Mouse (Mus musculus): ENCODE results near the gene Slc27a3. TPM values are rescaled to one million over a fixed set of nuclear protein-coding genes. Genes with fewer than 3 reads are reported as not detected.
A peak's percentile ranks its signal among the peaks of the same experiment; 100 is the strongest.

Gene Slc27a3
- polyA plus RNA-seq, 1 experiment, result 10.4 TPM

DNA sequence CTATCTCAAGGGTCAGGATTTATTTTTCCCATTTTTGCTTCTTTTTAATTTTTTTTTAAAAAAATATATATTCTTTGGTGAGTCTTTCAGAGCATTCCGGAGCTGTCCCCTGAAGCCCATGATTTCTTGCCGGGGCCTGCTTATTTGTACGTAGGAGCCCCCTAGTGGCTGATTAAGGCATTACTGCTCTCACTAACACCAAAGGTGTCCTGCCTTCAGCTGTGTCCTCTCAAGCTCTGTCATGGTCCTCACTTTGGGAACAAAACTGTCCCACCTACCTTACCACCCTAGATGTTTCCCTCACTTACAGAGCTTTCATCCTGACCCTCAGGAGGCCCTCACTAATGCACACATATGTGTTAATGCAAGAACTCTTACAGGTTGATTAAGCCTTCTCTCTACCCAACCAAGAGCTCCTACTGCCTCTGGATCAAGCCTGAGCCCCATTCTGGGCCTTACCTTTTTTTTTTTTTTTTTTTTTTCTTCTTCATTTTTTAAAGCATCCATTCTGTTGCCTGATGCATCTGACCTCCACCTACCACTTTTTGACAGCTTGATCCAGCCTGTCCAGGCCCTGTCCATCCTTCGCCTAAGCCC lies 16.2 kb downstream of the Slc27a3 start:
- H3K36me3 ChIP-seq (ENCODE audit: control insufficient read depth, insufficient read depth, low read length), result no peaks in the 10 kb centered on the region
- no peak for TF ChIP-seq POLR2A (IDR thresholded peaks at IDR 0.05; ENCODE audit: low read depth, low read length)
- peak; percentile 59; the same call in 1 of the 2 replicates for TF ChIP-seq CTCF (IDR thresholded peaks at IDR 0.05; ENCODE audit: extremely low read depth, insufficient read depth, insufficient read length, insufficient replicate concordance)
- 23% methylated on average over 4 of the region's 4 CpGs for WGBS
- DNase-seq (ENCODE audit: low read depth in 1 of 2, low spot score in 2 of 2), result peak; percentile 69 to 79
- H3K4me1 ChIP-seq (ENCODE audit: control insufficient read depth, insufficient read depth, insufficient read length), result no peaks in the 10 kb centered on the region
- no peaks in the 10 kb centered on the region for H3K27me3 ChIP-seq (ENCODE audit: control insufficient read depth, insufficient read depth, low read length)
- H3K4me3 ChIP-seq (ENCODE audit: extremely low read depth, insufficient read depth, insufficient read length), result no peak overlapping the region
- H3K27ac ChIP-seq (ENCODE audit: insufficient read depth, low read length), result no peak overlapping the region

DNA sequence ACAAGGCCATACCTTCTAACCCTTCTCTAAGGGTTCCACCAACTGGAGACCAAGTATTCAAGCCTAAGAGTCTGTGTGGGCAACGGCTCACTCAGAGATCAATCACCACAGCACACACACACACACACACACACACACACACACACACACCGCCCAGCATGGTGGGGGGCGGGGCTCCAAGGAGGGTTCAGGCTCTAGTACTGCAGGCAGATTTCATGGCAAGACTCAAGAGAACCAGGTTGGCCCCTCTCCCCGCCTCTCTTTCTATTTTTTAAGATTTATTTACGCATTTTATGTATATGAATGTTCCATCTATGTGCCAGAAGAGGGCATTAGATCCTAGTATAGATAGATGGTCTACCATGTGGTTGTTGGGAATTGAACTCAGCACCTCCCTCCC lies 16.9 kb downstream of the Slc27a3 start:
- Histone ChIP-seq H3K27me3 (ENCODE audit: control insufficient read depth, insufficient read depth, low read length) (no peaks in the 10 kb centered on the region), H3K36me3 (ENCODE audit: control insufficient read depth, insufficient read depth, low read length) (no peaks in the 10 kb centered on the region), H3K4me3 (ENCODE audit: extremely low read depth, insufficient read depth, insufficient read length) (no peak overlapping the region), H3K27ac (ENCODE audit: insufficient read depth, low read length) (no peak overlapping the region), H3K4me1 (ENCODE audit: control insufficient read depth, insufficient read depth, insufficient read length) (no peaks in the 10 kb centered on the region)
- DNase-seq (ENCODE audit: low read depth in 1 of 2, low spot score in 2 of 2), result no peak
- TF ChIP-seq CTCF (IDR thresholded peaks at IDR 0.05; ENCODE audit: extremely low read depth, insufficient read depth, insufficient read length, insufficient replicate concordance) (no peak), POLR2A (IDR thresholded peaks at IDR 0.05; ENCODE audit: low read depth, low read length) (no peak)
- WGBS, result 55% methylated on average over 5 of the region's 5 CpGs

DNA sequence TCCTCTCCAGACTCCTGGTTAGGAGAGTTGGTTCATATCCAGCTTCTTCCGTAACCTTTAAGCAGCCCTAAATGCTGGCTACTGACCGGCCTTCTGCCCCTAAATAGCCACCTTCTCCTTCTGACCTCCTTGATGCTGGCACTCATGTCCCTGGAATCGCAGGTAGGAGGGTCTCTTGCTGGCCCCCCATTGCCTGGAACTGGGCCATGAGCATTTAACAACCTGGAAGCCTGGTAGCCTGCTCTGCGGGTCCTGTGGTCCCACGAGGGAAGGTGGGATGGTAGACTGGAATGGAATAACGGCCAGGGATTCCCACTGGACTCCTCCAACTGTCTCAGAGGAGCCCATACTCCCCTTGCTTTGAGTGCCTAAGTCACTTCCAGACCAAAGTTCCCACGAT lies 17.9 kb downstream of the Slc27a3 start:
- Histone ChIP-seq H3K4me3 (ENCODE audit: extremely low read depth, insufficient read depth, insufficient read length) (no peak overlapping the region), H3K36me3 (ENCODE audit: control insufficient read depth, insufficient read depth, low read length) (no peaks in the 10 kb centered on the region), H3K27me3 (ENCODE audit: control insufficient read depth, insufficient read depth, low read length) (no peaks in the 10 kb centered on the region), H3K27ac (ENCODE audit: insufficient read depth, low read length) (no peak overlapping the region), H3K4me1 (ENCODE audit: control insufficient read depth, insufficient read depth, insufficient read length) (no peaks in the 10 kb centered on the region)
- 78% methylated on average over 7 of the region's 7 CpGs for WGBS
- TF ChIP-seq POLR2A (IDR thresholded peaks at IDR 0.05; ENCODE audit: low read depth, low read length) (no peak), CTCF (IDR thresholded peaks at IDR 0.05; ENCODE audit: extremely low read depth, insufficient read depth, insufficient read length, insufficient replicate concordance) (no peak)
- no peak for DNase-seq (ENCODE audit: low read depth in 1 of 2, low spot score in 2 of 2)

DNA sequence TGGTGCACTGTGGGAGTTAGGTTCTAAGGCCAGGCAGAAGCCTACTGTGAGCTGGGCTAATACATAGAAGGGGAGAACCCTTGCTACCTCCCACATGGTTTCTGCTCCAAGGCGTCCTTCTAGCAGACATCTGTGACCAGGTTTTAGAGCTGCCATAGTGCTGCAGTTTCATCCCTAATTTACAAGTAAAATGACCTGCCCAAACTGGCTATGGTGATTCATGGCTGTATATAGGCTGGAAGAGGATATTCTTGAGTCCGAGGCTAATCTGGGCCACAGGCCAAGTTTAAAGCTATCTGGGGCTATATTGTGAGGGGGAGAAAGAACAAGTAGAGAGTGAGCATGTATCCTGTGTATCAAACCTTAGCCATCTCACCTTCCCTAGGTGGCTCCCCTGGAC lies 20.7 kb downstream of the Slc27a3 start:
- Histone ChIP-seq H3K36me3 (ENCODE audit: control insufficient read depth, insufficient read depth, low read length) (no peaks in the 10 kb centered on the region), H3K27me3 (ENCODE audit: control insufficient read depth, insufficient read depth, low read length) (no peaks in the 10 kb centered on the region), H3K4me3 (ENCODE audit: extremely low read depth, insufficient read depth, insufficient read length) (no peak overlapping the region), H3K27ac (ENCODE audit: insufficient read depth, low read length) (no peak overlapping the region), H3K4me1 (ENCODE audit: control insufficient read depth, insufficient read depth, insufficient read length) (no peaks in the 10 kb centered on the region)
- WGBS, result 72% methylated on average over 2 of the region's 2 CpGs
- DNase-seq (ENCODE audit: low read depth in 1 of 2, low spot score in 2 of 2), result no peak
- TF ChIP-seq CTCF (IDR thresholded peaks at IDR 0.05; ENCODE audit: extremely low read depth, insufficient read depth, insufficient read length, insufficient replicate concordance) (no peak), POLR2A (IDR thresholded peaks at IDR 0.05; ENCODE audit: low read depth, low read length) (no peak)

DNA sequence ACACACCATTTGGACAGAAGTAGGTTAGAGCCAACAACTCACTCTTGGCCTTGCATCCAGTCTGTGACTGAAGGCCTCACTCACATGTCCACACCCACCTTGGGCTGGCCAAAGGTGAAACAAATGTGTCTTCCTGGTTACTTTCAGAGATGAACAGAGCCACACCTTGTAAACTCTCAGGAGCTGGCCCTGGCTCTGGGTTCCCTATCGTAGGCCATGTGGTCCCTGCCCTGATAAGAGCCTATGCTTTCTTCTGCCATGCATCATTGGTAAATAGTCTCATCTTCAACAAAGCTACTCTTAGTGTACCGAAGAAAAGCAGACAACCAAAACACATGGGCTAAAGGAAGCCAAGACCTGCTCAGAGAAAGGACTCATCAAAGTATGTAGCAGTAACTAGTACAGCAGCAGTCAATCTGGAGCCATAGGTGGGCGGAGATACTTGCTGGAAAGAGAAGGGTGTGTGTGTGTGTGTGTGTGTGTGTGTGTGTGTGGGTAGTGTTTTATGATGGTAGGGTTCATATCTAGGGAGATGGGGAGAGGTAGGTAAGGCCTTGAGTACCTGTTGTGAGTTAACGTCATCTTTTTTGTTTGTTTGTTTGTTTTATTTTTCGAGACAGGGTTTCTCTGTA lies 22.6 kb downstream of the Slc27a3 start:
- H3K27ac ChIP-seq (ENCODE audit: insufficient read depth, low read length), result no peak overlapping the region

DNA sequence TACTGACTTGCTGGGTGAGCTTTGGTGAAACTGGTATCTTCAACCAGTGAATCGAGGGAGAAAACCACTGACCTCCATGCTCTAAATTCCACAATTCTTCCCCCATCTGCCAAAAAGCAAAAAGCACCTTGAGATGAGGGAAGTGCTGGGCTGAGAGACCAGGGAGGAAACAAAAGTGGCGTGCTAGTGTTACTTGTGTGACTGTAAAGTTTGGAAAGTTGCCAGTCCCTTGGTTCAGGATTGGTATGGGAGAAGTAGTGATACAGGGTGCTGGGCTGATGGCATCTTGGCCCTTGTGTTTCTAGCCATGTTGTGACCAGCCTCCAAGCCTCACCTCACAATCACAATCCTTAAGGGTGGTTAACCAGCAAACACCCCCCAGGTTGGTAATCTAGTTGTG lies 27.4 kb downstream of the Slc27a3 start:
- Histone ChIP-seq H3K27ac (ENCODE audit: insufficient read depth, low read length) (no peak overlapping the region), H3K4me3 (ENCODE audit: extremely low read depth, insufficient read depth, insufficient read length) (no peak overlapping the region), H3K27me3 (ENCODE audit: control insufficient read depth, insufficient read depth, low read length) (no peaks in the 10 kb centered on the region), H3K36me3 (ENCODE audit: control insufficient read depth, insufficient read depth, low read length) (peaks cover 6% of the 10 kb centered on the region), H3K4me1 (ENCODE audit: control insufficient read depth, insufficient read depth, insufficient read length) (no peaks in the 10 kb centered on the region; the same call in 1 of the 2 replicates)
- 61% methylated on average over 2 of the region's 2 CpGs for WGBS
- DNase-seq (ENCODE audit: low read depth in 1 of 2, low spot score in 2 of 2), result no peak
- TF ChIP-seq CTCF (IDR thresholded peaks at IDR 0.05; ENCODE audit: extremely low read depth, insufficient read depth, insufficient read length, insufficient replicate concordance) (no peak), POLR2A (IDR thresholded peaks at IDR 0.05; ENCODE audit: low read depth, low read length) (no peak)

More for the DNA sequence above, 22.6 kb downstream of the Slc27a3 start:
- Histone ChIP-seq H3K4me3 (ENCODE audit: extremely low read depth, insufficient read depth, insufficient read length) (no peak overlapping the region), H3K4me1 (ENCODE audit: control insufficient read depth, insufficient read depth, insufficient read length) (no peaks in the 10 kb centered on the region; the same call in 1 of the 2 replicates), H3K36me3 (ENCODE audit: control insufficient read depth, insufficient read depth, low read length) (no peaks in the 10 kb centered on the region), H3K27me3 (ENCODE audit: control insufficient read depth, insufficient read depth, low read length) (no peaks in the 10 kb centered on the region)
- WGBS, result 82% methylated on average over 5 of the region's 5 CpGs
- no peak for DNase-seq (ENCODE audit: low read depth in 1 of 2, low spot score in 2 of 2)
- TF ChIP-seq POLR2A (IDR thresholded peaks at IDR 0.05; ENCODE audit: low read depth, low read length), result no peak
- TF ChIP-seq CTCF (IDR thresholded peaks at IDR 0.05; ENCODE audit: extremely low read depth, insufficient read depth, insufficient read length, insufficient replicate concordance), result no peak

DNA sequence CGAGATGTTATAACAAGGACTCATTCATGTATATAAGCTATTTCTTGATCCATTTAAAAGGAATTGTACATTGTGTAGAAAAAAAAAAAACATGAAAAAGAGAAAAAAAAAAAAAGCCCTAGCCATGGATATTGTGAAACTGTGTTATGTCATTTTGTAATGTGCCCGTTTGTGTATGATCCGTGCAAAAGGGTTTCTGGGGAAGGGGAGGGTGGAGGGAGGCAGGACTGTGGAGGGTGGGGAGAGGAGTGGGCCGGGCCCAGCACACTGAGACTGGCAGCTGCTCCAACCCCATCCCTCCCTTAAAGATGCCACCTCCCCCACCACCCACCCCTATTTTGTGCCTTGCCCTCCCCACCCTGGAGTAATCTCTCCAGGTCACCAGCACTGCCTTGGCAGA lies 28.3 kb downstream of the Slc27a3 start:
- DNase-seq (ENCODE audit: low read depth in 1 of 2, low spot score in 2 of 2), result no peak
- no peaks in the 10 kb centered on the region; the same call in 1 of the 2 replicates for H3K4me1 ChIP-seq (ENCODE audit: control insufficient read depth, insufficient read depth, insufficient read length)
- H3K27me3 ChIP-seq (ENCODE audit: control insufficient read depth, insufficient read depth, low read length), result no peaks in the 10 kb centered on the region
- no peak overlapping the region for H3K27ac ChIP-seq (ENCODE audit: insufficient read depth, low read length)
- 79% methylated on average over 4 of the region's 4 CpGs for WGBS
- no peak overlapping the region for H3K4me3 ChIP-seq (ENCODE audit: extremely low read depth, insufficient read depth, insufficient read length)
- TF ChIP-seq CTCF (IDR thresholded peaks at IDR 0.05; ENCODE audit: extremely low read depth, insufficient read depth, insufficient read length, insufficient replicate concordance), result no peak
- TF ChIP-seq POLR2A (IDR thresholded peaks at IDR 0.05; ENCODE audit: low read depth, low read length), result no peak
- peaks cover 6% of the 10 kb centered on the region for H3K36me3 ChIP-seq (ENCODE audit: control insufficient read depth, insufficient read depth, low read length)
